Mouse (Mus musculus) erythroblast, embryonic 14.5 days (primary cell): ENCODE measurements around the gene Nenf. TPM values are rescaled to one million over a fixed set of nuclear protein-coding genes. Genes with fewer than 3 reads are reported as not detected.

Experiments used
- H3K27me3 ChIP-seq: 2 replicates; pipeline ENCODE4 v1.6.1; 2012; ENCODE audit warnings: inconsistent platforms; ENCODE audit not compliant: control insufficient read depth
- H3K36me3 ChIP-seq: 2 replicates; pipeline ENCODE4 v1.6.1; 2012; ENCODE audit warnings: mild to moderate bottlenecking, inconsistent platforms; ENCODE audit not compliant: control insufficient read depth
- H3K4me1 ChIP-seq: 2 replicates; pipeline ENCODE4 v1.6.1; 2012; ENCODE audit warnings: inconsistent platforms; ENCODE audit not compliant: control insufficient read depth
- H3K4me3 ChIP-seq: replicated peaks from 2 replicates; pipeline ENCODE3; 2012; ENCODE audit warnings: moderate library complexity, mild to moderate bottlenecking, inconsistent platforms
- H3K9me3 ChIP-seq: 2 replicates; pipeline ENCODE4 v1.6.1; 2012; ENCODE audit warnings: low read length, inconsistent platforms, mixed read lengths; ENCODE audit not compliant: control insufficient read depth
- GATA1 ChIP-seq: IDR thresholded peaks from 2 replicates; pipeline ENCODE4 v1.6.1; 2012; ENCODE audit warnings: low read length, inconsistent platforms, mixed read lengths
- TAL1 ChIP-seq: IDR thresholded peaks from 3 replicates; pipeline ENCODE4 v1.6.1; 2012; ENCODE audit warnings: low read length, inconsistent platforms, mixed read lengths
- polyA plus RNA-seq: library from polyadenylated mRNA; stranded (reverse); fragments of >175 nt; gene quantifications from 2 replicates; pipeline ENCODE4 v1.2.3, GENCODE M21; 2012

The Nenf gene
- polyA plus RNA-seq: 6.9 and 9.3 TPM in 2 replicates

DNA sequence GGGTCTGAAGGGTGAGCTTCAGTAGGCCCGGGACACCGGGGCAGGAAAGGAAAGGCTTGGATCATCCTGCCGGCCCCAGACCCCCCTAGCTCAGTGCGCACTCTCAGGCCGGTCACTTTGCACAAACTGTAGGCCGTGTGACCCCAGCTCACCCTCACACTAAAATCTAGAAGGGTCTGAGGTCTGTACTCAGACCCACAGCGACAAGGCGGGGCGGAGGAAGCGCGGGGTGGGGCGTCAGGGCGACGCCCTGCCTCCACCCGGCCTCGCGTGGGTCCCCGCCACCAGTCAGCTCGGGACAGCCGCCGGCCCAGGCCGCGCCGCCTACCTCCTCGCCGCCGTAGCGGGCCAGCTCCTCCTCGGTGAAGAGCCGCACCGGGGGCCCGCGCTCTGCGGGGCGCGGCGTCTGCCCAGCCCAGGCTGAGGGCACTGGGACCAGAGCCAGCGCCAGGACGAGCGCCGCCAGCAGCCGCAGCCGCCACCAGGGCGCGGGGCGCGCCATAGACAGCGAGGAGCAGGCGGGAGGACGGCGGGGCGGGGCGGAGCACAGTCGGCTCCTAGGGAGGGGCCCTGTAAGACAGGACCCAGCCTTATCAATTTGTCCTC is at the start of gene Nenf:
Nenf (minus strand) TSS at position 604 of the 606 bp plus-strand sequence.
- TF ChIP-seq GATA1: no peak
- no peak for TF ChIP-seq TAL1

DNA sequence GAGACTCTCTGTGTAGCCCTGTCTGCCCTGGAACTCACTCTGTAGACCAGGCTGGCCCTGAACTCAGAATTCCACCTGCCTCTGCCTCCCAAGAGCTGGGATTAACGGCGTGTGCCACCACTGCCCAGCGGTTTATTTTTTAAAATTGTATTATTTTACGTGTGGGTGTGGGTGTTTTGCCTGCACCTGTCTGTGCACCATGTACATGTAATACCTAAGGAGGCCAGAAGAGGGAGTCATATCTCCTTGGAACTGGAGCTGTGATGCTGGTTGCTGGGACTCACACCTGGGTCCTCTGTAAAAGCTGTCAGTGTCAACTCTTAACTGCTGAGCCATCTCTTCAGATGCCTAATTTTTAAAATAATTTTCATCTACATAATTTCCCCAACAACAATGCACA is 46.5 kb upstream of the Nenf start:
- Histone ChIP-seq H3K4me3 (no peak overlapping the region), H3K27me3 (no peaks in the 10 kb centered on the region), H3K4me1 (no peaks in the 10 kb centered on the region; the same call in none of the 2 replicates), H3K36me3 (peaks cover 84% of the 10 kb centered on the region), H3K9me3 (no peaks in the 10 kb centered on the region; the same call in 1 of the 2 replicates)
- no peak for TF ChIP-seq TAL1

More for the DNA sequence above, at the start of gene Nenf:
- H3K36me3 ChIP-seq: no peaks in the 10 kb centered on the region
- H3K4me3 ChIP-seq: peak within 1 kb of the TSS; percentile 83
- peaks cover 62% of the 10 kb centered on the region for H3K4me1 ChIP-seq
- no peaks in the 10 kb centered on the region for H3K27me3 ChIP-seq
- no peaks in the 10 kb centered on the region for H3K9me3 ChIP-seq

DNA sequence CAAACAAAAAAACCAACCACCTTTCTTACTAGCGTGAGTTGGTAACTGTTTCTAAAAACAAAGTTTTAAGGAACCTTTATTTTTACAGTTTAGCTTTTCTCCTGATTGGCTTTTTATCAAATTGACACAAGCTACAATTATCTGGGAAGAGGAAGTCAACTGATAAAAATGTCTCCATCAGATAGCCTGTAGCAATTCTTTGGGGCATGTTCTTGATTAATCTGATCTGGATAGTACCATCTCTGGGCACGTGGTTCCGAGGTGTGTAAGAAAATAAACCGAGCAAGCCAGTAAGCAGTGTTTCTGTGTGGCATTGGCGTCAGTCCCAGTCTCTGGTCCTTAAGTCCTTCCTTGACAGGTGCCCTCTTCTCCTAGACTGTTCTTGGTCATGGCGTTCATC is 44.4 kb upstream of the Nenf start:
- H3K4me3 ChIP-seq: no peak overlapping the region
- TF ChIP-seq TAL1 (no peak), GATA1 (no peak)
- peaks cover 84% of the 10 kb centered on the region for H3K36me3 ChIP-seq
- no peaks in the 10 kb centered on the region; the same call in none of the 2 replicates for H3K4me1 ChIP-seq
- no peaks in the 10 kb centered on the region for H3K9me3 ChIP-seq
- no peaks in the 10 kb centered on the region for H3K27me3 ChIP-seq

DNA sequence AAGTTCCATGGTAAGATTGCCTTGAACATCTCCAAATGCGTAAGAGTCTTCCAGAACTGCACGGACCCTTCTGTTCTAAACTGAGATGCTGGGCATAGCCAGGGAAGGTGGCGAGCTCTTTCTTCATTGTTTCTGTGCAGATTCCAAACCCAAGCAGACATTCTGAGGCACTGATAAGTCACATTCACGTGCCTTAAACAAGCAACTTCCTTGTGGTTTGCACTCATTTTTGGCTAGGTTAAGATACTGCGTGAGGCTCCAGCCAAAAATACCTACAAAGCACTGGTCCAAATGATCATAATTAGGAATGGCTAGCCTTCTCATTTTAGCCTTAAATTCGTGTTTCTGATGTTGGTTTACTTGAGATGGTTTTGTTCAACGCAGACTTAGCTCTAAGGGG is 41.5 kb upstream of the Nenf start:
- Histone ChIP-seq H3K4me1 (no peaks in the 10 kb centered on the region; the same call in none of the 2 replicates), H3K9me3 (no peaks in the 10 kb centered on the region), H3K4me3 (no peak overlapping the region), H3K27me3 (no peaks in the 10 kb centered on the region), H3K36me3 (peaks cover 90% of the 10 kb centered on the region)
- TF ChIP-seq GATA1: no peak
- TF ChIP-seq TAL1: no peak

DNA sequence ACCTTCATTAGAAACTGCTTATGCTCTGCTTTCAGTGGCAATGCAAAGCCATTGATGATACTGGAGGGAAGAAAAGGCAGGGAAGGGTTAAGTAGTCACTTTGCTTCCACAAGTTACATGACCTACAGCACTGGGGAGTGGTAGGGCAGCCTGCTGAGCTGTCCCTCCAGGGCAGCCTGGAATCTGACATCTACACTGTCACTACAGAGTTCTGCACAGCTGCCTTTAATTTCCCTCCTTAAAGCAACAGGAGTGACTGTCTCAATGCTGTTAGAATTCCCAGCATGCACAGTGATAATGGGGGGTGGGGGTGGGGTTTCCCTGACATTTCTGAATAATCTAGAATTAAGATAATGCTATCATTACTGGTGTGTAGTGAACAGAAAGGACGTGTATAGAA is 38.9 kb upstream of the Nenf start:
- H3K9me3 ChIP-seq: peaks cover 2% of the 10 kb centered on the region; the same call in 1 of the 2 replicates
- H3K36me3 ChIP-seq: peaks cover 95% of the 10 kb centered on the region
- TF ChIP-seq GATA1 (no peak), TAL1 (no peak)
- H3K27me3 ChIP-seq: no peaks in the 10 kb centered on the region
- H3K4me1 ChIP-seq: peaks cover 4% of the 10 kb centered on the region
- H3K4me3 ChIP-seq: no peak overlapping the region

GRCm38 (mm10) chr1:191353836-191354235 is 35.8 kb upstream of the Nenf start:
- no peak for TF ChIP-seq TAL1
- TF ChIP-seq GATA1: no peak
- Histone ChIP-seq H3K36me3 (peaks cover 98% of the 10 kb centered on the region), H3K27me3 (no peaks in the 10 kb centered on the region), H3K9me3 (peaks cover 2% of the 10 kb centered on the region; the same call in 1 of the 2 replicates), H3K4me1 (peaks cover 11% of the 10 kb centered on the region), H3K4me3 (no peak overlapping the region)

GRCm38 (mm10) chr1:191352786-191353488 is 34.9 kb upstream of the Nenf start:
- Histone ChIP-seq H3K4me1 (peaks cover 13% of the 10 kb centered on the region), H3K9me3 (peaks cover 2% of the 10 kb centered on the region; the same call in 1 of the 2 replicates), H3K27me3 (no peaks in the 10 kb centered on the region), H3K36me3 (peaks cover 97% of the 10 kb centered on the region), H3K4me3 (no peak overlapping the region)
- TF ChIP-seq TAL1 (no peak), GATA1 (no peak)

GRCm38 (mm10) chr1:191350355-191350754 is 32.4 kb upstream of the Nenf start:
- Histone ChIP-seq H3K4me3 (no peak overlapping the region), H3K36me3 (peaks cover 95% of the 10 kb centered on the region), H3K4me1 (peaks cover 13% of the 10 kb centered on the region), H3K27me3 (no peaks in the 10 kb centered on the region), H3K9me3 (peaks cover 2% of the 10 kb centered on the region; the same call in 1 of the 2 replicates)
- TF ChIP-seq GATA1 (no peak), TAL1 (no peak)

DNA sequence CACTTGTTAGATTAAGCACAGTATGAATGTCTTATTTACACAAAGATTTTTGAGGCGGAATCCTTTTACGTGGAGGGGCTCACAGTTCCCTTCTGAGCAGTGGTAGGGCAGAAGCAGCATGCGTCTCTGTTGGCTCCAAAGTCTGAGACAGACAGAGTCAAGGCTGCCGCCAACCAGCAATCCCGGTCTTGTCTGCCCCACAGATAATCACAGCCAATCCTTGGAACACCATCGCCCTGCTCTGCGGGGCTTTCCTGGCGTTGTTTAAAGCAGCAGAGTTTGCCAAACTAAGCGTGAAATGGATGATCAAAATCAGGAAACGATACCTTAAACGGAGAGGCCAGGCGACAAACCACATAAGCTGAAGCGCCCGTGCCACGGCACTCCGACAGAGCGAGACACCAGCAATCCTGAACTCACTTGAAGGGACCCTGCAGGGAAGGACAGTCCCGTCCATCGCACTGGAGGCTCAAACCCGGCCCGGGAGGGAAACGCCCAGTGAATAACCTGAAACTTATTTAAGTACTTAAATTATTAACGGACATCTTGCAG is 31.6 kb upstream of the Nenf start:
- Histone ChIP-seq H3K4me3 (no peak overlapping the region), H3K36me3 (peaks cover 95% of the 10 kb centered on the region), H3K27me3 (no peaks in the 10 kb centered on the region), H3K9me3 (peaks cover 2% of the 10 kb centered on the region; the same call in 1 of the 2 replicates), H3K4me1 (peaks cover 13% of the 10 kb centered on the region)
- no peak for TF ChIP-seq TAL1
- TF ChIP-seq GATA1: no peak
